In the genomic region with DNA sequence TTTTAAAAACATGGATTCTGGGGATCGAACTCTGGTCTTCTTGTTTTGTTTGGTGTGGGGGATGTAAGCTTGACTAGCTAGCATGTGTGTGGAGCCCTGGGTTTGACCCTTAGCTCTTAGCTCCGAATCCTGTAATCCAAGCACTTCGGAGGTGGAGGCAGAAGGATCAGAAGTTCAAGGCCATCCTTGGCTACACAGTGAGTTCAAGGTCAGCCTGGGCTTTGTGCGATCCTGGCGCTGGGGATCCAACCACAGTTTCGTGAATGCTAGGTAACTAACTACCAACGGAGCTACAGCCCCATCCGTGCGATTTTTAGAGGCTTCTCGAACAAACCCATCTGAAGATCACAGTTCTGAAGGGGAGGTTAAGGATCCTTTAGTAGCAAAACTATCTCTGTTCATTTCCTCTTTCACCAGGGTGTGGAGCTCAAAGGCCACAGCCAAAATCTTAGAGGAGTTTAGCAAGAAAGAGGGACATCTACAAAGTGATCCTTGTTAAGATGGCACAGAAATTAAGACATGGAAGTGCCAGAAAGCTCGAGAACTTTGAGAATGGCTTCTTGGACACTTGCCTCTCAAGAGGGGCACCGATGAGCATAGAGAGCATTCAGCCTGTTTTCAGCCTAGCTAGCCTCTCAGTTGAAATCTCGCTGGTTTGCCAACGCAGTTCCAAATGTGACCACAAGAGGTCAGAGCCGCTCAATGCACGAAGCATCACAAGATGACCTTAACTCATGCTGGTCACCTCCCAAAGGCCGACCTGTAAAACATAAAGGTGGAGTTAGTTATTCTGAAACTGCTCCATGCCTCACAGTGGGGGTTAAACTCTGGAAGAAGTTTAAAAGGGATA, we compare ENCODE assay signal across 8 mouse cellular contexts.
DNase-seq lines count a peak whose midpoint lies in the region; ATAC-seq and TF ChIP-seq lines count a peak whose summit lies in the region.

No protein-coding gene starts in this region.

- H3K27me3 ChIP-seq in forebrain, embryonic 11.5 days (ENCODE audit: control insufficient read depth, insufficient read depth, low read length) = no peaks in the 10 kb centered on the region
- H3K27me3 ChIP-seq in heart, embryonic 16.5 days (ENCODE audit: control insufficient read depth, insufficient read depth, low read length) = no peaks in the 10 kb centered on the region
- H3K27me3 ChIP-seq in liver, embryonic 14.5 days (ENCODE audit: control insufficient read depth, insufficient read depth, low read length) = no peaks in the 10 kb centered on the region
- H3K27me3 ChIP-seq in stomach, embryonic 14.5 days (ENCODE audit: control insufficient read depth, insufficient read depth, low read length) = no peaks in the 10 kb centered on the region

- H3K9ac ChIP-seq in forebrain, embryonic 11.5 days (ENCODE audit: low read length) = no peak overlapping the region
- H3K9ac ChIP-seq in heart, embryonic 16.5 days (ENCODE audit: low read length) = peak overlapping the region; percentile 55; the same call in 1 of the 2 replicates
- H3K9ac ChIP-seq in liver, embryonic 14.5 days (replicated peaks) = no peak overlapping the region
- no peak overlapping the region for H3K9ac ChIP-seq in stomach, embryonic 14.5 days (replicated peaks; ENCODE audit: low read depth, low read length)

- H3K4me3 ChIP-seq in forebrain, embryonic 11.5 days (ENCODE audit: low read depth, low read length) = no peak overlapping the region
- peak overlapping the region; percentile 29 for H3K4me3 ChIP-seq in heart, embryonic 16.5 days (ENCODE audit: low read length)
- no peak overlapping the region for H3K4me3 ChIP-seq in liver, embryonic 14.5 days (ENCODE audit: insufficient read depth in 1 of 2, low read depth in 2 of 2, low read length in 2 of 2)
- no peak overlapping the region for H3K4me3 ChIP-seq in stomach, embryonic 14.5 days (ENCODE audit: low read depth, low read length)

- TF ChIP-seq EP300 in liver, embryonic 14.5 days (IDR thresholded peaks at IDR 0.05; ENCODE audit: low read depth) = no peak

- TF ChIP-seq CTCF in liver, embryonic 14.5 days (IDR thresholded peaks at IDR 0.05; ENCODE audit: low read depth) = peak; percentile 90

- H3K36me3 ChIP-seq in forebrain, embryonic 11.5 days (ENCODE audit: control insufficient read depth, insufficient read depth, low read length) = no peaks in the 10 kb centered on the region
- H3K36me3 ChIP-seq in heart, embryonic 16.5 days (ENCODE audit: control insufficient read depth, insufficient read depth) = peaks cover 2% of the 10 kb centered on the region; the same call in 1 of the 2 replicates
- no peaks in the 10 kb centered on the region for H3K36me3 ChIP-seq in liver, embryonic 14.5 days (replicated peaks; ENCODE audit: control insufficient read depth, insufficient read depth, low read depth)
- no peaks in the 10 kb centered on the region for H3K36me3 ChIP-seq in stomach, embryonic 14.5 days (ENCODE audit: control insufficient read depth, insufficient read depth, low read length)

- H3K4me1 ChIP-seq in forebrain, embryonic 11.5 days (replicated peaks; ENCODE audit: control insufficient read depth, insufficient read depth, low read length) = no peaks in the 10 kb centered on the region
- 0 out of 2 replicates have a peak, but pooled peaks cover 2% of the 10 kb centered on the region for H3K4me1 ChIP-seq in heart, embryonic 16.5 days (ENCODE audit: control insufficient read depth, insufficient read depth, low read length)
- no peaks in the 10 kb centered on the region for H3K4me1 ChIP-seq in liver, embryonic 14.5 days (replicated peaks; ENCODE audit: control insufficient read depth in 2 of 2, insufficient read depth in 2 of 2, low read length in 1 of 2)
- H3K4me1 ChIP-seq in stomach, embryonic 14.5 days (ENCODE audit: control insufficient read depth, insufficient read depth, low read length) = no peaks in the 10 kb centered on the region

- ATAC-seq in forebrain, embryonic 11.5 days (replicated peaks; ENCODE audit: low FRiP score) = peak; percentile 72
- ATAC-seq in heart, embryonic 16.5 days (replicated peaks; ENCODE audit: extremely low read depth, insufficient read depth, low FRiP score) = peak; percentile 46; the same call in 1 of the 2 replicates
- peak; percentile 61; the same call in 1 of the 2 replicates for ATAC-seq in liver, embryonic 14.5 days (ENCODE audit: insufficient read depth)
- ATAC-seq in stomach, embryonic 14.5 days (ENCODE audit: insufficient number of reproducible peaks, insufficient read depth, low FRiP score, low read depth) = no peak

- H3K27ac ChIP-seq in forebrain, embryonic 11.5 days (ENCODE audit: low read depth, low read length) = no peak overlapping the region
- no peak overlapping the region for H3K27ac ChIP-seq in heart, embryonic 16.5 days (ENCODE audit: low read length)
- no peak overlapping the region for H3K27ac ChIP-seq in liver, embryonic 14.5 days
- H3K27ac ChIP-seq in stomach, embryonic 14.5 days (ENCODE audit: low read length) = no peak overlapping the region

- no peaks in the 10 kb centered on the region for H3K9me3 ChIP-seq in forebrain, embryonic 11.5 days (ENCODE audit: control insufficient read depth, low read length)
- H3K9me3 ChIP-seq in heart, embryonic 16.5 days (replicated peaks; ENCODE audit: control insufficient read depth, low read length) = 0 out of 2 replicates have a peak, but pooled peaks cover 2% of the 10 kb centered on the region
- no peaks in the 10 kb centered on the region for H3K9me3 ChIP-seq in liver, embryonic 14.5 days (ENCODE audit: control insufficient read depth, low read length)
- no peaks in the 10 kb centered on the region for H3K9me3 ChIP-seq in stomach, embryonic 14.5 days (ENCODE audit: control insufficient read depth, low read depth, low read length)

- H3K4me2 ChIP-seq in forebrain, embryonic 11.5 days (ENCODE audit: low read depth, low read length, severe bottlenecking) = no peak overlapping the region
- peak overlapping the region; percentile 50 for H3K4me2 ChIP-seq in heart, embryonic 16.5 days (ENCODE audit: low read depth, low read length)
- H3K4me2 ChIP-seq in liver, embryonic 14.5 days (ENCODE audit: low read depth) = no peak overlapping the region
- 0 out of 2 replicates have a peak overlapping the region, but pooled peaks have one; percentile 18 for H3K4me2 ChIP-seq in stomach, embryonic 14.5 days (replicated peaks; ENCODE audit: low read depth, low read length)

- DNase-seq in CD4-positive helper T cell, adult 2 months (ENCODE audit: low read depth, low spot score) = peak; percentile 68
- peak; percentile 91 for DNase-seq in brain, adult 2 months (ENCODE audit: low read depth, low spot score)
- DNase-seq in forebrain, embryonic 11.5 days (ENCODE audit: low spot score) = peak; percentile 81
- peak; percentile 88 for DNase-seq in kidney, postnatal 14 days
- DNase-seq in liver, embryonic 14.5 days (ENCODE audit: low read depth in 3 of 3, low spot score in 3 of 3) = peak; percentile 31 to 33 (median 32)
- DNase-seq in neural tube, embryonic 10.5 days (ENCODE audit: extremely low spot score, low spot score) = peak; percentile 85

- 50% methylated on average over 17 of the region's 17 CpGs for WGBS in forebrain, embryonic 11.5 days
- 45% methylated on average over 17 of the region's 17 CpGs for WGBS in heart, embryonic 16.5 days
- WGBS in liver, embryonic 14.5 days (ENCODE audit: insufficient replicate concordance) = 33% methylated on average over 17 of the region's 17 CpGs
- WGBS in stomach, embryonic 14.5 days = 45% methylated on average over 17 of the region's 17 CpGs

Comparison
In these comparisons a context has a peak if more than half of its experiments do, and no peak if none do; other contexts are left out.
1. DNase-seq: peak in every context shown above with its lines; median percentile 91 in brain, adult 2 months; 88 in kidney, postnatal 14 days; 85 in neural tube, embryonic 10.5 days; 81 in forebrain, embryonic 11.5 days; 68 in CD4-positive helper T cell, adult 2 months; 32 in liver, embryonic 14.5 days.
2. H3K4me2 ChIP-seq: peak in heart, embryonic 16.5 days (single experiment) and stomach, embryonic 14.5 days (single experiment); none in forebrain, embryonic 11.5 days (single experiment) and liver, embryonic 14.5 days (single experiment).